Comparison of ENCODE assay signal across 12 mouse cellular contexts in the genomic region with DNA sequence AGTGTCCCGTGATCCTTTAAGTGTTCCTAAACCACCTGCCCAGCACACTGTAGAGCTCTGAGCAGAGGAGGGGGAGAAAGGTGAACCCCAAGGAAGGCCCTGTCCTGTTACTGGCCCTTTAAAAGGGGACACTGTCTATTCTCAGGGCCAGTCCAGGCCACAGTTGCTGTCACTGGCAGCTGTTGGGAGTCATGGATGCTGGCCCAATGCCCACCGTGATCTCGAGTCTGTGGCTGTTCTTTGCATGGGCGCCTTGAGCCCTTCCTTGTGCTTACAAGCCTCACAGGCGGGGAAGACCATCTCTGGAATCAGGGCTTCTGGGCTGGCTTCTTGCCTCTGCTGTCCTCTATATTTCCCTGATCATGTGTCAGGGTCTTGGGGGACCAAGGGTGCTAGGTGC. TPM values are rescaled to one million over a fixed set of nuclear protein-coding genes. Genes with fewer than 3 reads are reported as not detected.
DNase-seq lines count a peak whose midpoint lies in the region; ATAC-seq lines count a peak whose summit lies in the region.
"Had no signal": no experiment of that assay in that cellular context is flagged by ENCODE, and none has a peak within 500 bp of the region (broad histone marks: within the 10 kb centered on the region; RNA-seq: fewer than 3 reads in every experiment).

No protein-coding gene starts in this region.

- ATAC-seq in erythroblast, adult 5-6 weeks (replicated peaks; ENCODE audit: low FRiP score, poor library complexity, severe bottlenecking) = no peak
- ATAC-seq: forebrain, embryonic 13.5 days; intestine, embryonic 16.5 days had no signal

- intact Hi-C loops in heart, postnatal 14 days (cut with DNase I) = no loop called here

- peak; percentile 59 for DNase-seq in layer of hippocampus, adult 11-12 months (ENCODE audit: low spot score)
- no peak for DNase-seq in layer of hippocampus, postnatal 25 days (ENCODE audit: extremely low spot score in 1 of 2, low spot score in 1 of 2)
- DNase-seq in adrenal gland, adult 2 months = peak; percentile 76
- DNase-seq in adrenal gland, postnatal 36 days = peak; percentile 79 to 82
- peak; percentile 78 to 83 for DNase-seq in heart, postnatal 14 days
- DNase-seq in spleen, adult 18-20 months = no peak
- no peak for DNase-seq in T-cell, adult 2 months (ENCODE audit: low spot score)

RNA-seq across cellular contexts. Expression of gene Ablim2, which starts 4.7 kb away (rescaled TPM):
- 100 to 1,000 TPM; 123 to 132 TPM for total RNA-seq in layer of hippocampus, postnatal 25 days (2021)
- total RNA-seq in adrenal gland, adult 2 months (2021) = 10 to 100 TPM in 1 of 2 experiments, 1 to 10 TPM in 1; 9.5 to 10.1 TPM
- 34.8 and 38.2 TPM in 2 replicates for polyA plus RNA-seq in adrenal gland, adult 2 months (2012; rRNA removed)
- 1 to 10 TPM; 6.2 to 8.5 TPM for total RNA-seq in adrenal gland, postnatal 36 days (2021)
- 10 to 100 TPM; 12.2 to 17.5 TPM for total RNA-seq in heart, postnatal 14 days (2021)
- total RNA-seq in erythroblast, adult 5-6 weeks (2015; ENCODE audit: low replicate concordance) = not detected in 2 replicates
- not detected in 2 replicates for total RNA-seq in erythroblast, adult 5-6 weeks (2017; ENCODE audit: low replicate concordance)
- total RNA-seq: MEL; neutrophil, adult 5-6 weeks had no signal

RNA-seq across cellular contexts. Expression of gene Sh3tc1, which starts 22.6 kb away (rescaled TPM):
- 1 to 10 TPM; 1.5 to 1.6 TPM for total RNA-seq in layer of hippocampus, postnatal 25 days (2021)
- total RNA-seq in adrenal gland, adult 2 months (2021) = 10 to 100 TPM; 22.2 to 25.8 TPM
- polyA plus RNA-seq in adrenal gland, adult 2 months (2012; rRNA removed) = 27.7 and 28.0 TPM in 2 replicates
- total RNA-seq in adrenal gland, postnatal 36 days (2021) = 10 to 100 TPM; 16.8 to 24.0 TPM
- total RNA-seq in heart, postnatal 14 days (2021) = 10 to 100 TPM in 1 of 2 experiments, 1 to 10 TPM in 1; 9.8 to 10.6 TPM
- total RNA-seq in erythroblast, adult 5-6 weeks (2015; ENCODE audit: low replicate concordance) = 0.63 and 1.3 TPM in 2 replicates
- total RNA-seq in erythroblast, adult 5-6 weeks (2017; ENCODE audit: low replicate concordance) = 1.8 and 2.2 TPM in 2 replicates
- total RNA-seq: MEL had no signal

Comparison
In these comparisons a context has a peak if more than half of its experiments do, and no peak if none do; other contexts are left out.
1. DNase-seq: peak in layer of hippocampus, adult 11-12 months (single experiment), adrenal gland, adult 2 months (single experiment), adrenal gland, postnatal 36 days (2 of 2) and heart, postnatal 14 days (2 of 2); none in layer of hippocampus, postnatal 25 days (0 of 2), spleen, adult 18-20 months (0 of 2) and T-cell, adult 2 months (single experiment).
2. RNA of gene Ablim2, which starts 4.7 kb away (total RNA-seq): 123 to 132 TPM in layer of hippocampus, postnatal 25 days, 12.2 to 17.5 TPM in heart, postnatal 14 days, 9.5 to 10.1 TPM in adrenal gland, adult 2 months and 6.2 to 8.5 TPM in adrenal gland, postnatal 36 days; not detected in erythroblast, adult 5-6 weeks; every median in the first group is over 4 times any median in the second.